Mouse (Mus musculus): ENCODE measurements around the gene Selenot. TPM values are rescaled to one million over a fixed set of nuclear protein-coding genes. Genes with fewer than 3 reads are reported as not detected.

Selenot gene
- polyA plus RNA-seq (2016; fragmentation: Nextera tagmentation; extraction: Ambion mirVana) = 15.5 and 17.1 TPM in 2 replicates

DNA sequence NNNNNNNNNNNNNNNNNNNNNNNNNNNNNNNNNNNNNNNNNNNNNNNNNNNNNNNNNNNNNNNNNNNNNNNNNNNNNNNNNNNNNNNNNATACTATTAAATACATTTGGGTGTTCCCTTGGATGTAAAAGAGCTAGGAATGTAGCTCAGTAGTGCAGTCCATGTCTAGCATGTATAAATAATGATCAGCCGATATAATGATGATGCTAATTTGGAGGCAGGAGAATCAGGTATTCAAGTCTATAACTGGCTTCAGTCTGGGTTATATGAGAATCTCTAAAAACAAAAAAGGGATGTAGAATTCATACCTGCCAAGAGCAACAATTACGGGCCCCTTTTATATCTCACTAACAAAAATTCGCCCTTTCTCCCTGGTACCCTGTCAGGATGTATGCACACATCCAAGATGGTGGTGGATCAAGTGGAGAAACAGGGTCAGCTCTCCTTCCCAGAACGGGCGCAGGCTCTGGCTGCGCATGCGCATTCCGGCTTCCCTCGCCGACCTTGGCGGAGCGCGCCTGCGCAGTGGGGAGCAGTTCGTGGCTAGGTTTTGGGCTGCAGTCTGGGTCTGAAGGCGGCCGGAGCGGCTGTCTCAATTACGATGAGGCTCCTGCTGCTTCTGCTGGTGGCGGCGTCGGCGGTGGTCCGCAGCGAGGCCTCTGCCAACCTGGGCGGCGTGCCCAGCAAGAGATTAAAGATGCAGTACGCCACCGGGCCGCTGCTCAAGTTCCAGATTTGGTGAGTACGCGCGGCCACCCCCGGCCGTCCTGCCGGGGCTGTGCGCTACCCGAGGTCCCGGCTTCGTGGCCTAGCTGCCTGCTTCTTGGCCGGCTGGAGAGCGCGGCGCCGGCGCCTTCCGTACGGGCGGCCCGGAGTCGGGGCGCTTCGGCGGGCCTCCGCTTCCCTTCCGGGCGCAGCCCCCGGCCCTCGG, at the start of gene Selenot:
Gene Selenot (plus strand): TSS at position 500 of the 930 bp plus-strand sequence.
- Histone ChIP-seq H3K9me3 (no peaks in the 10 kb centered on the region), H3K4me3 (peak within 1 kb of the TSS; percentile 88), H3K36me3 (peaks cover 17% of the 10 kb centered on the region), H3K27me3 (ENCODE audit: insufficient read depth, poor library complexity, severe bottlenecking) (no peaks in the 10 kb centered on the region), H3K4me1 (no peaks in the 10 kb centered on the region), H3K27ac (peak within 1 kb of the TSS; percentile 98)
- peak; percentile 96 for DNase-seq (ENCODE audit: low spot score)
- 2% methylated on average over 59 of the region's 59 CpGs for WGBS

DNA sequence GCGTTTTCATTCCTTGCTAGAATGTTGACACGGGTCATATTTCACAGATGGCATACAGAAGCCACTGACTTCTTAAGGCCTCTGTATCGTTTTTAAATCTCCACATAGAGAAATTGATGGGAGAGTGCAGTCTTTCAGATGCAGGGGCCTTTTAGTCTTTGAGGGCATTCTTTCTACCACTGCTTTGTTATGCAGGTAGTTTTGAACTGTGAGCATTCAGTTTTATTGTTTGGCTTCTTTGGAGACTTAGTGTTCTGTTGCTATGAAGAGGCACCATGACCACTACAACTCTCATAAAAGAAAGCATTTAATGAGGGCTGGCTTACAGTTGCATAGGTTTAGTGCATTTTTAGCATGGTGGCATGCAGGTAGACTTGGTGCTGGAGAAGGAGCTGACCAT, 39.9 kb upstream of the Selenot start:
- 89% methylated on average over 3 of the region's 3 CpGs for WGBS
- no peaks in the 10 kb centered on the region for H3K9me3 ChIP-seq
- no peak overlapping the region for H3K4me3 ChIP-seq
- DNase-seq (ENCODE audit: low spot score) = no peak
- H3K4me1 ChIP-seq = no peaks in the 10 kb centered on the region
- H3K36me3 ChIP-seq = peaks cover 67% of the 10 kb centered on the region
- no peaks in the 10 kb centered on the region for H3K27me3 ChIP-seq (ENCODE audit: insufficient read depth, poor library complexity, severe bottlenecking)
- no peak overlapping the region for H3K27ac ChIP-seq

DNA sequence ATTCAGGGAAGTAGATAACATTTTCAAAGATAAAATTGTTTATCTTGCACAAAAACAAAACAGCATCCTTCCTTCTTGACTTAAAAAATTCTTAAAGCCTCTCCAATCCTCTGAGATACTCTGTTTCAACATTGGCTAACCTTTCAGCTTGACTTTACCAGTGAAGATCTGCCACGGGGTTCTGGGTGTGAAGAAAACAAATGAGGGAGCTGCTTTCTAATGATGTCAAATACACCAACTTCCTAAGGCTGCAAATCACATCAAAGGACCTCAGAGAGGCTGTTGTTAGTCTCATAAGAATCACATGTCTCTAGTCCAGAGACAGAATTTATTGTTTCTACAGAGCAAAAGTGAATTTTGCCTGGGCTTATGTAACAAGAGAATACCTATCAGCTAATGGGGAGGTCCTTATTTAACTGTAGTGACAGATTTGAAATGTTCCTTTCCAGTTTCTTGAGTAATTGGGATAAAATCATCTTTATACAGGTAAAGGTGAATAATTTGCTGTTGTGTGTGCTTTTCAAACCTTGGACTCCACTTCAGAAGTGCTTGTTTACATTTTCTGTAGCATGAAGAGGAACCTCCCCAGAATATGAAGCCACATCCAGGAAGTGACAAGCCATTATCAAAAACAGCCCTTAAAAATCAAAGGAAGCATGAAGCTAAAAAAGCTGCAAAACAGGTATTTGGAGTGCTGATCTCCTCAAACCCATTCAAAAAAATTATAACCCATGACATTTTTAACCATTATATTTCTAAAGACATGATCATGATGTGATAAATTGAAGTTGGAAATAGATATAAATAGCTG, 24.2 kb upstream of the Selenot start:
- no peaks in the 10 kb centered on the region for H3K4me1 ChIP-seq
- H3K27ac ChIP-seq = no peak overlapping the region
- H3K9me3 ChIP-seq = no peaks in the 10 kb centered on the region
- DNase-seq (ENCODE audit: low spot score) = no peak
- peaks cover 85% of the 10 kb centered on the region for H3K36me3 ChIP-seq
- WGBS = 93% methylated on average over 1 of the region's 1 CpGs
- H3K4me3 ChIP-seq = no peak overlapping the region
- no peaks in the 10 kb centered on the region for H3K27me3 ChIP-seq (ENCODE audit: insufficient read depth, poor library complexity, severe bottlenecking)

DNA sequence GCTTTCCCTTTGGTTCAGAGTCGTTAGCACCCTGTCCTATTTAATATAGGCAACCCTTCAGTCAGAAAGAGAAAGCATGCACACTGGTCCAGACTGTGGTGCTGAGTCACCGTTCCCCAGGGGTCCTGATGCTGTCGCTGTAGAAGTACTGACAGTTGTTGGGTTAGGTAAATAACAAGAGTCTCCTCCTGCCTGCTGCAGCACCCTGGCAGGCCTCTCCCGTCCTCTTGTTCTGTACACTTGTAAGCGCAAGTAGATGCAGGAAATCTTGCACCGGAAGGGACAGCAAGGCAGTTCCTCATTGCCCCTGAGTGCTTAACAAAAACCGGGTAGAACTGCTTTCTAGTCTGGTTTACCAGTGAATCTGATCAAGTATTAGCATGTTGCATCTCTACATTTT, 19.8 kb upstream of the Selenot start:
- WGBS = 83% methylated on average over 7 of the region's 7 CpGs
- peaks cover 62% of the 10 kb centered on the region for H3K36me3 ChIP-seq
- no peak for DNase-seq (ENCODE audit: low spot score)

DNA sequence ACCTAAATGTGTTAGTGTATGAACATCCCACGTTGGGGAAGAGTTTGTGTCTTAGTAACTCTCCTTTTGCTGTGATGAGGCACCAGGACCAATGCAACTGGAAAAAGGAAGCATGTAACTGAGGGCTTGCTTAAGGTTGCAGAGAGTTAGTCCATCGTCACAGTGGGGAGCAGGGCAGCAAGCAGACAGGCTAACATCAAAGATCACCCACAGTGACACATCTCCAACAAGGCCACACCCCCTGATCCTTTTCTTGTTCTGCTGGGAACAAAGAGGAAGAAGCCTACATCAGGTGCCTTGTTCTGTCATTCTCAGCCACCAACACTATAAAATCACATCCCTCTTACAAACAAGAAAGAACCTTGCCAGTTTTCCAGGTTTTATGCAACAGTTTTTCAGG, 16.5 kb upstream of the Selenot start:
- H3K4me3 ChIP-seq = no peak overlapping the region
- WGBS = 25% methylated on average over 2 of the region's 2 CpGs
- DNase-seq (ENCODE audit: low spot score) = no peak
- 0 out of 2 replicates have a peak, but pooled peaks cover 4% of the 10 kb centered on the region for H3K4me1 ChIP-seq
- 0 out of 2 replicates have a peak, but pooled peaks cover 4% of the 10 kb centered on the region for H3K9me3 ChIP-seq
- no peaks in the 10 kb centered on the region for H3K27me3 ChIP-seq (ENCODE audit: insufficient read depth, poor library complexity, severe bottlenecking)
- H3K36me3 ChIP-seq = peaks cover 33% of the 10 kb centered on the region
- H3K27ac ChIP-seq = no peak overlapping the region

More for the DNA sequence above, 19.8 kb upstream of the Selenot start:
- Histone ChIP-seq H3K9me3 (no peaks in the 10 kb centered on the region), H3K4me1 (0 out of 2 replicates have a peak, but pooled peaks cover 4% of the 10 kb centered on the region), H3K27me3 (ENCODE audit: insufficient read depth, poor library complexity, severe bottlenecking) (no peaks in the 10 kb centered on the region), H3K4me3 (no peak overlapping the region), H3K27ac (no peak overlapping the region)

DNA sequence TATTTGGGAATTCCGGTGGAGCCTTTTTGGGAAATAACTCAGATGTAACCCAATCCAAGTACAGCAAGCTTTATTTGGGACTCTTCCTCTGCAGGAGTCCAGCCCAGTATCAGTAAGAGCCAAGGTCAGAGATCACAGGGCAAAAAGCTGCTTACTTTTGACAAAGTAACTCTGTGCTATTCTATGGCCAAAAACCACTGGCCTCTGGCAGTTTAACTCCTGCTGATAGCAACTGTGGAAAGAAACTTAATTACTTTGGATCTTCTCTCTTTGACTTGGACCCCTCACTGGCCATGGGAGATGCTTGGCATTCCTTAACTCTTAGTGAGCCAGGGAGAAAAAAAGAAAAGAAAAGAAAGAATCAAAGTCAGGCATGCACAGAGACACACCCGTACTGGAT, 15.0 kb upstream of the Selenot start:
- no peak for DNase-seq (ENCODE audit: low spot score)
- no peak overlapping the region for H3K27ac ChIP-seq
- 0 out of 2 replicates have a peak, but pooled peaks cover 4% of the 10 kb centered on the region for H3K4me1 ChIP-seq
- H3K9me3 ChIP-seq = 0 out of 2 replicates have a peak, but pooled peaks cover 4% of the 10 kb centered on the region
- peaks cover 17% of the 10 kb centered on the region for H3K36me3 ChIP-seq
- WGBS = 39% methylated on average over 2 of the region's 2 CpGs
- no peaks in the 10 kb centered on the region for H3K27me3 ChIP-seq (ENCODE audit: insufficient read depth, poor library complexity, severe bottlenecking)
- no peak overlapping the region for H3K4me3 ChIP-seq

DNA sequence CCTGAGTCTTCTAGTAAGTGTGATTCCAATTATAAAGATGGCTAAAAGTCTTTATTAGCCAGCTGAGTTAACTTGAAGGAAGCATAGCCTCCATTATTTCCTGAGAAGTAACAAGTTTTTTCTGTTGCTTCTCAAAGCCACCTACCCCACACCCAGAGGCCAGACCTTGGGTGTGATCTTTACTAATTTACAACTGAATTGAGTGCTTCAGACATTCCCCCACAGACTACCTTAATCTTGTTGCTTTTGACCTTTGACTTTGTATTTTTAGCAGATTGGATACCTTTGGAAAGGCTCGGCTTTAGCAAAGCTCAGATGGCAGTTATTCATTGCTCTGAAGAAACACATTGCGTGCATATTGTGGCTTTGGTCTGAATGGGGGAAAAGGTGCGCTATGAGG, 5.6 kb upstream of the Selenot start:
- no peak overlapping the region for H3K4me3 ChIP-seq
- H3K27ac ChIP-seq = no peak overlapping the region
- H3K27me3 ChIP-seq (ENCODE audit: insufficient read depth, poor library complexity, severe bottlenecking) = no peaks in the 10 kb centered on the region
- H3K9me3 ChIP-seq = no peaks in the 10 kb centered on the region; the same call in 1 of the 2 replicates
- DNase-seq (ENCODE audit: low spot score) = no peak
- no peaks in the 10 kb centered on the region for H3K36me3 ChIP-seq
- WGBS = 84% methylated on average over 3 of the region's 3 CpGs
- no peaks in the 10 kb centered on the region for H3K4me1 ChIP-seq

DNA sequence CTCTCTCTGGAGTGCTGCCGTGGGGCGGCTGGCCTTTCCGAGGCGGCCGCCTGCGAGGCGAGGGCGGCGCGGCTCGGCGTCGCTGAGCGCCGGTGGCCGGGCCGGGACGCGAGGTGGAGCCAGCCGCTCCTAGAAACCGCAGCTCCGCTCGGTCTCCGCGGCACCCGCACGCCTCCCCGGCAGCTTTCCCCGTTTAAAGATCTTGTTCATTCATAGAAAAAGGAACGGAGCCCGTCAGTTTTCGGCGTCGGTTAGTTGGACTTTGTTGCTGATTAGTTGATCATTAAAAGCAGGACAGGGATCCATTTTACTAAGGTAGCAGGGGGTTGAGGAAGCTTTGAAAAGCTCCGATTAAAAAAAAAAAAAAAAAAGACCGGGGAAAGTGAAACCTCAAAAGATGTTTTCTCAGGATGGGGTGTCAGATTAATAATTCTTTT, 649 bp downstream of the Selenot start:
- H3K4me3 ChIP-seq = peak overlapping the region; percentile 88
- under 1% methylated on average over 36 of the region's 36 CpGs for WGBS
- H3K36me3 ChIP-seq = peaks cover 17% of the 10 kb centered on the region
- peaks cover 6% of the 10 kb centered on the region; the same call in 1 of the 2 replicates for H3K4me1 ChIP-seq
- no peaks in the 10 kb centered on the region for H3K27me3 ChIP-seq (ENCODE audit: insufficient read depth, poor library complexity, severe bottlenecking)
- no peak for DNase-seq (ENCODE audit: low spot score)
- H3K27ac ChIP-seq = peak overlapping the region; percentile 98
- H3K9me3 ChIP-seq = no peaks in the 10 kb centered on the region

DNA sequence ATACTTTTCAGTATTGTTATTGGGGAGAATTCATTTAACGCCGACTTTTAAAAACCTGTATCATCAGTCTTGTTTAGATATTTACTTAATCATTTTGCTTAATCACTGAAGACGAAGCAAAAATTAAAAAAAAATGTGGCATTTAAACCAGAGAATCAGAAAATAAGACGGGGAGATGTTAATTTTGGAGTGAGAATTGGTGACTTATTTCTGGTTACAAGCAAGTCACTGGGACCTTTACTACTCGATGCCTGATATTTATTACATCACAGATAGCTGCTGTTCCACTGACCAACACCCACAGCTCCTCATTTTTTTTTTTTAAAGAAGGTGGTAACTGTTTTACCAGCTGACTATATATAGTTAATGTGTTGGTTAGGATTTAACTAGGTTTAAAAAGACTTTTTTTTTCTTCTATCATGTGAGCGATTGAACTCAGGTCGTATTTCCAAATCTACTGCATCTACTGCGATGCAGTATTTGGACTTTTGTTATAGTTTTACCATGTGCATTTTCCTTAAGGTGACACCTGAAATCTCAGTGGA, 1.1 kb downstream of the Selenot start:
- H3K27me3 ChIP-seq (ENCODE audit: insufficient read depth, poor library complexity, severe bottlenecking) = no peaks in the 10 kb centered on the region
- WGBS = 22% methylated on average over 8 of the region's 8 CpGs
- DNase-seq (ENCODE audit: low spot score) = no peak
- H3K4me3 ChIP-seq = peak overlapping the region; percentile 88
- peak overlapping the region; percentile 98 for H3K27ac ChIP-seq
- H3K36me3 ChIP-seq = peaks cover 17% of the 10 kb centered on the region
- H3K4me1 ChIP-seq = peaks cover 11% of the 10 kb centered on the region; the same call in 1 of the 2 replicates
- no peaks in the 10 kb centered on the region for H3K9me3 ChIP-seq

DNA sequence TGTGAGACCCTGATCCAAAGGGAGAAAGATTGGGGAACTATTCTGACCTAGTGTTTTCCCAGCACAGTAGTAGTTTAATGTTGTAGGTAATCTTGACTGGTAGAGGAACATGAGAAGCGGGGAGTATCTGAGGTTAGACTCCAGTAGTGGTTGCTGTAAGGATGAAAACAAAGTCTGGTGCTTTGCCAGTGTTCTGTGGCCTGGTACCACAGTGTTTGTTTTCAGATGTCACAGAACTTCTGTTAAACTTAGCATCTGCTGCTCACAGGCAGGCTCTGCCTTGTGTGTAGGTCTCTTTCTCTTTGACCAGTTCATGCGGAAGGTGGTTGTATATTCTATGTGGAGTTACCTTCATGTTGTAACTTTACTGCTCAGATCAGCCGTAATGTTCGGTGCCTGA, 5.1 kb downstream of the Selenot start:
- DNase-seq (ENCODE audit: low spot score) = no peak
- H3K36me3 ChIP-seq = peaks cover 27% of the 10 kb centered on the region
- 87% methylated on average over 4 of the region's 4 CpGs for WGBS
- peaks cover 16% of the 10 kb centered on the region; the same call in 1 of the 2 replicates for H3K4me1 ChIP-seq
- H3K27ac ChIP-seq = no peak overlapping the region
- no peak overlapping the region for H3K4me3 ChIP-seq
- no peaks in the 10 kb centered on the region for H3K9me3 ChIP-seq
- no peaks in the 10 kb centered on the region for H3K27me3 ChIP-seq (ENCODE audit: insufficient read depth, poor library complexity, severe bottlenecking)

DNA sequence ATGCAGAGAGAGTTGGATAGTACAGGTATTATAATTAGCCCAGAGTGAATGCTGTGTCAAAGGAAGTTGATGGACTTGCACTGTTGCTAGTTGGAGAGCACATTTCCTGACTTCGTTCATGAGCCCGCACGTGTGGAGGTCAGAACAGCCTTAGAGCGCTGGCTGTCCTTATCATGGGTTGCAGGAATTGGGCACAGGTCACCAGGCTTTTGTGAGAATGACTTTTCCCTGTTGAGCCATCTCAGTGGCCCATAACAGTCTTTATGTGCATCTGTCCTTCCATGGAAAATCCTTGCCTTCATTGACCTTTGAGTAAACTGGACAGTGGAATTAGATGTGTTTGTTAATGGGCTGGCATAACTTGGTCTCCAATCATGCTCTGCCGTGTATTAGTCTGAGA, 5.9 kb downstream of the Selenot start:
- H3K4me3 ChIP-seq = no peak overlapping the region
- peaks cover 16% of the 10 kb centered on the region; the same call in 1 of the 2 replicates for H3K4me1 ChIP-seq
- peaks cover 34% of the 10 kb centered on the region for H3K36me3 ChIP-seq
- WGBS = 59% methylated on average over 5 of the region's 5 CpGs
- no peaks in the 10 kb centered on the region for H3K27me3 ChIP-seq (ENCODE audit: insufficient read depth, poor library complexity, severe bottlenecking)
- DNase-seq (ENCODE audit: low spot score) = no peak
- no peaks in the 10 kb centered on the region for H3K9me3 ChIP-seq
- no peak overlapping the region for H3K27ac ChIP-seq

DNA sequence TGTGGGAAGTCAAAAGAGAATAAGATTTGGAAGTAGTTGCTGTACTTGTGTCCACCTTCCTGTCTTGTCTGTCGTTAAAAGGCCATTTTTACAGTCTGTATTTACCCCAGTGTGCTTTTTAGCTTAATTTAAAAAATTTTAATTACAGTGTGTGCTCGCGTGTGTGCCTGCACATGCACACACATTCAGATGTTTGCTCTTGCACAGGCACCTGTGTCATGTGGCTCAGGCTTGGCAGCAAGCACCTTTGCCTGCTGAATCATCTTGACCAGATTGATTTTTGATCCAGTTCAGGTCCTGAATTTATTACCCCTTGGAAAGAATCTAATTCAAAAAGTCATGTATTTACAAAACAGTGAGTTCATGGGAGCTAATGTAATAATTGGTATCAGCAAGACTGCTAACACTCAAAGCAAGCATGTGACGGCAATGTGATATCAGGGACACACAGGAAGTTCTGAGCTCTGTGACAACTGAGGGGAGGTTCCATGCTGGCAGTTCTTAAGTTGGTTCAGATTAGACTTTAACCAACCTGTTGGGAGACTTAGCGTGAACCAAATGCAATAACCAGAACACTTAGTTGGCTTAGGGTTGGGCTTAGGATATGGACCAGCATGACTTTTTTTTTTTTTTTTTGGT, 6.5 kb downstream of the Selenot start:
- Histone ChIP-seq H3K4me1 (peaks cover 16% of the 10 kb centered on the region; the same call in 1 of the 2 replicates), H3K9me3 (no peaks in the 10 kb centered on the region), H3K4me3 (no peak overlapping the region), H3K27ac (no peak overlapping the region), H3K36me3 (peaks cover 40% of the 10 kb centered on the region), H3K27me3 (ENCODE audit: insufficient read depth, poor library complexity, severe bottlenecking) (no peaks in the 10 kb centered on the region)
- no peak for DNase-seq (ENCODE audit: low spot score)
- 80% methylated on average over 5 of the region's 5 CpGs for WGBS
